Mouse (Mus musculus): ENCODE measurements at regions not wholly inside any gene's neighbourhood (a gene's known extent, or its start where the extent isn't known, plus 50 kb on each side); places are given as distances from the start of the nearest gene placed in this dataset.

DNA sequence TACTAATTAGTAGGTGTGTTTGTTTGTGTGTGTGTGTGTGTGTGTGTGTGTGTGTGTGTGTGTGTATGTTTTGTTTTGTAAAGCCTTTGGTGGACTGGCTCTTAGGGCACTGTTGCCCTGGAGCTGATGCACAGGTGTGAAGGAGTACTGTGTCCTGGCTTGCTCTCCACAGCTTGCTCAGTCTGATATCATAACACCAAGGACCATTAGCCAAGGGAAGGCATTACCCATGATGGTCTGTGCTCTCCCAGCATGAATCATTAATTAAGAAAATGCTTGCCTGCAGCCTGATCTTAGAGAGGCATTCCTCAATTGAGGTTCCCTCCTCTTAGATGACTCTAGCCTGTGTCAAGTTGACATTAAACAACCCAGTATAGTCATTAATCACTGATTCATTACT is 54.7 kb downstream of the Spry2 start:
- Histone ChIP-seq H3K9me3 (ENCODE audit: control insufficient read depth, low read length) (no peaks in the 10 kb centered on the region), H3K4me1 (replicated peaks; ENCODE audit: control insufficient read depth, insufficient read depth, low read length) (no peaks in the 10 kb centered on the region), H3K36me3 (ENCODE audit: control insufficient read depth, insufficient read depth, low read length) (no peaks in the 10 kb centered on the region), H3K27me3 (replicated peaks; ENCODE audit: control insufficient read depth, insufficient read depth, low read length) (no peaks in the 10 kb centered on the region), H3K4me2 (ENCODE audit: low read length) (no peak overlapping the region), H3K4me3 (ENCODE audit: low read depth, low read length) (no peak overlapping the region), H3K27ac (ENCODE audit: low read depth) (no peak overlapping the region), H3K9ac (ENCODE audit: low read length) (no peak overlapping the region)
- no peak for DNase-seq (ENCODE audit: low spot score)
- ATAC-seq (replicated peaks; ENCODE audit: low FRiP score, low TSS enrichment, low read depth): no peak

DNA sequence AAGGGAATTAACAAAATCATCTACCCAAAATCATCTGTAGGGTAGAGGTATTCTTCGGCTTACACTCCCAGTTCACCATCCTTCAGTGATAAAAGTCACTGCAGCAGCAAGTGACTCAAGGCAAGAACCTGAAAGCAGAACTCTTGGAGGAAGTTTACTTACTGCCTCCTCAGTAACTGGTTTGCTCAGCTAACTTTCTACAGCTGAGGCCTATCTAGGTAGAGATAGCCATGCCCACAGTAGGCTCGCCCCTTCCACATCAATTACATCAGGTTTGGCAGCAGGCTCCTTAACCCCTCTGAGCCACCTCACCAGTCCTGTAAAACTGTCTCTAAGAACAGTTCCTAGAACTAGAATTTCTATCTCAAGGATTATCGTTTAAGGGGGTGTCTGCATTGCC is 59.1 kb downstream of the Spry2 start:
- DNase-seq (ENCODE audit: low spot score) (no peak), ATAC-seq (replicated peaks; ENCODE audit: low FRiP score, low TSS enrichment, low read depth) (no peak)
- H3K27ac ChIP-seq (ENCODE audit: low read depth): no peak overlapping the region
- no peaks in the 10 kb centered on the region for H3K36me3 ChIP-seq (ENCODE audit: control insufficient read depth, insufficient read depth, low read length)
- no peaks in the 10 kb centered on the region for H3K9me3 ChIP-seq (ENCODE audit: control insufficient read depth, low read length)
- no peak overlapping the region for H3K9ac ChIP-seq (ENCODE audit: low read length)
- no peak overlapping the region for H3K4me2 ChIP-seq (ENCODE audit: low read length)
- no peaks in the 10 kb centered on the region for H3K27me3 ChIP-seq (replicated peaks; ENCODE audit: control insufficient read depth, insufficient read depth, low read length)
- 64% methylated on average over 3 of the region's 3 CpGs for WGBS
- H3K4me1 ChIP-seq (replicated peaks; ENCODE audit: control insufficient read depth, insufficient read depth, low read length): no peaks in the 10 kb centered on the region
- H3K4me3 ChIP-seq (ENCODE audit: low read depth, low read length): no peak overlapping the region

DNA sequence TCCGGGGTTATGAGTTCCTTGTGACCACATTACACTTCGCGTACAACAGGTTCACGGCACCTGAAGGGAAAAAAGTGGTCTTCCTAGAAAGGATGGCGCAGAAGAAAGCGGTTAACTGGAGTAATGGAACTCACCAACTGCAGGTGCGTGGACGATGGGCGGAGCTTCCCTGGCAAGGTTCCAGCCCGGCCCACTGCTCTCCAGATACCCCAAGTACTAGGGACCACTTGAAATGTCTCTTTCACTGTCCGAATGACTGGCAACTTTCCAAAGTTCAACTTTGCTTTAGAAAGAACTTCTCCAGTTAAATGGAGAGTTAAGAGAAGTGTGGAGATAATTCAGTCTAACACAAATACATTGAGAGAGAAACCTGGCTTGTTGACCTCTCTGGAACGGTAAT is 65.9 kb downstream of the Spry2 start:
- Histone ChIP-seq H3K27ac (ENCODE audit: low read depth) (no peak overlapping the region), H3K27me3 (replicated peaks; ENCODE audit: control insufficient read depth, insufficient read depth, low read length) (no peaks in the 10 kb centered on the region), H3K4me3 (ENCODE audit: low read depth, low read length) (no peak overlapping the region), H3K4me2 (ENCODE audit: low read length) (no peak overlapping the region), H3K4me1 (replicated peaks; ENCODE audit: control insufficient read depth, insufficient read depth, low read length) (no peaks in the 10 kb centered on the region), H3K9ac (ENCODE audit: low read length) (no peak overlapping the region), H3K36me3 (ENCODE audit: control insufficient read depth, insufficient read depth, low read length) (no peaks in the 10 kb centered on the region), H3K9me3 (ENCODE audit: control insufficient read depth, low read length) (no peaks in the 10 kb centered on the region)
- WGBS: 86% methylated on average over 12 of the region's 12 CpGs
- ATAC-seq (replicated peaks; ENCODE audit: low FRiP score, low TSS enrichment, low read depth) (no peak), DNase-seq (ENCODE audit: low spot score) (no peak)

DNA sequence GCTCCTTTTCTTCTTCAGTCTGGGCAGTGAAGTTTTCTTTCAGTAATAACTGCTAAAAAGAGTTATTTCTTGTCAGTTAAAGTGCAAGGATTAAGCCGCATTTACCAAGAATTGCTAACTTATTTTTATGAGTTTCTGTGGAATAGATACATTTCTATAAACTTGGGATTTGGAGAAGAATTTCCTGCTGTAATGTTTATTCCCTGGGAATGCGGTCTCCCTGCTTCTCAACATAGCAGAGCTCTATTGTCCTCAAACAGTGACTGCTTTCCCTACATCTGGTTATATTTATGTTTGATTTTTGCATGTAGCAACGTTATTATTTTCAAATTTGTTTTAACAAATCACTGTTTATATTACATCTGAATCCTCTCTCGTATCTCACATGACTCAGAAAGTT is 66.3 kb downstream of the Spry2 start:
- no peaks in the 10 kb centered on the region for H3K4me1 ChIP-seq (replicated peaks; ENCODE audit: control insufficient read depth, insufficient read depth, low read length)
- no peak for DNase-seq (ENCODE audit: low spot score)
- H3K36me3 ChIP-seq (ENCODE audit: control insufficient read depth, insufficient read depth, low read length): no peaks in the 10 kb centered on the region
- H3K9me3 ChIP-seq (ENCODE audit: control insufficient read depth, low read length): no peaks in the 10 kb centered on the region
- H3K9ac ChIP-seq (ENCODE audit: low read length): no peak overlapping the region
- H3K4me3 ChIP-seq (ENCODE audit: low read depth, low read length): no peak overlapping the region
- ATAC-seq (replicated peaks; ENCODE audit: low FRiP score, low TSS enrichment, low read depth): no peak
- no peak overlapping the region for H3K27ac ChIP-seq (ENCODE audit: low read depth)
- H3K4me2 ChIP-seq (ENCODE audit: low read length): no peak overlapping the region
- no peaks in the 10 kb centered on the region for H3K27me3 ChIP-seq (replicated peaks; ENCODE audit: control insufficient read depth, insufficient read depth, low read length)
- 47% methylated on average over 4 of the region's 4 CpGs for WGBS

DNA sequence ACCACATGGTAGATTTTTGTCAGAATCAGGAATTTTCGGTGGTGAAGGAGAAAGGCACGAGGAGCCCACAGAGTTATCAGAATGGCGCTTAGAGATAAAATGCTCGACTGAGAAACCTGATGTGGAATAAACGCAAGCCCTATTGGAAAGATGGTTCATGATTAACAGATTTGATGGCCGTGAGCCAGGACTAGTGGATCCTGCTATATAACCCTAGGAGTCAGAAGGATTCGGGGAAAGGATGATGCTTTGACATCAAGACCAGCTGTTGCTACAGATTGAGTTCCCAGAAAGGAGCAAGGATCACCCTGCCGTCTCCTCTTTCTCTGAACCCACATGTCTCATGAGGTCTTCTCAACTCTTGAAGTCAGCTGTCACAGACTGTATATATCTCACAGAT is 73.5 kb downstream of the Spry2 start:
- no peak overlapping the region for H3K4me2 ChIP-seq (ENCODE audit: low read length)
- H3K27ac ChIP-seq (ENCODE audit: low read depth): no peak overlapping the region
- no peak overlapping the region for H3K9ac ChIP-seq (ENCODE audit: low read length)
- H3K36me3 ChIP-seq (ENCODE audit: control insufficient read depth, insufficient read depth, low read length): no peaks in the 10 kb centered on the region
- H3K27me3 ChIP-seq (replicated peaks; ENCODE audit: control insufficient read depth, insufficient read depth, low read length): no peaks in the 10 kb centered on the region
- ATAC-seq (replicated peaks; ENCODE audit: low FRiP score, low TSS enrichment, low read depth) (no peak), DNase-seq (ENCODE audit: low spot score) (no peak)
- WGBS: 66% methylated on average over 8 of the region's 8 CpGs
- H3K4me1 ChIP-seq (replicated peaks; ENCODE audit: control insufficient read depth, insufficient read depth, low read length): no peaks in the 10 kb centered on the region
- no peak overlapping the region for H3K4me3 ChIP-seq (ENCODE audit: low read depth, low read length)
- H3K9me3 ChIP-seq (ENCODE audit: control insufficient read depth, low read length): no peaks in the 10 kb centered on the region

DNA sequence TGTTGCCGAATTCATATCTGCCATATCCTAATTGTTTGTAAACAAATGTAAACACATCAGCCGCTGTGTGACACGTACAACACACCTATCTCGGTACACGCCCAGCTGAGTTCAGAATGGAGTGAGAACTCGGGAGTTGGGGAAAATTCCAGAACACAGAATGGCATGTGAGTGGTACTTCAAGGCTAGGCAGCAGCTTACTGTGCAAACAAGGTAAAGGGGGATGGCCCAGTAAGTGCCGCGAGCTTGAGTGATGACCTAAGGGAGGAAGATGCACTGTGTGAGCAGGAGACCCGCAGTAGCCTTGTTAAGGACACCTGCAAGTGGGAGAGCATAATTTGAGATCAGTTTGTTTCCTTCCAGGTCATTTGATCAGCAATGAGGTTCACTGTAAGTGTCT is 74.0 kb downstream of the Spry2 start:
- H3K27ac ChIP-seq (ENCODE audit: low read depth): no peak overlapping the region
- H3K4me3 ChIP-seq (ENCODE audit: low read depth, low read length): no peak overlapping the region
- H3K4me1 ChIP-seq (replicated peaks; ENCODE audit: control insufficient read depth, insufficient read depth, low read length): no peaks in the 10 kb centered on the region
- H3K9ac ChIP-seq (ENCODE audit: low read length): no peak overlapping the region
- ATAC-seq (replicated peaks; ENCODE audit: low FRiP score, low TSS enrichment, low read depth) (no peak), DNase-seq (ENCODE audit: low spot score) (no peak)
- no peaks in the 10 kb centered on the region for H3K9me3 ChIP-seq (ENCODE audit: control insufficient read depth, low read length)
- no peaks in the 10 kb centered on the region for H3K27me3 ChIP-seq (replicated peaks; ENCODE audit: control insufficient read depth, insufficient read depth, low read length)
- no peak overlapping the region for H3K4me2 ChIP-seq (ENCODE audit: low read length)
- H3K36me3 ChIP-seq (ENCODE audit: control insufficient read depth, insufficient read depth, low read length): no peaks in the 10 kb centered on the region
- 71% methylated on average over 9 of the region's 9 CpGs for WGBS

DNA sequence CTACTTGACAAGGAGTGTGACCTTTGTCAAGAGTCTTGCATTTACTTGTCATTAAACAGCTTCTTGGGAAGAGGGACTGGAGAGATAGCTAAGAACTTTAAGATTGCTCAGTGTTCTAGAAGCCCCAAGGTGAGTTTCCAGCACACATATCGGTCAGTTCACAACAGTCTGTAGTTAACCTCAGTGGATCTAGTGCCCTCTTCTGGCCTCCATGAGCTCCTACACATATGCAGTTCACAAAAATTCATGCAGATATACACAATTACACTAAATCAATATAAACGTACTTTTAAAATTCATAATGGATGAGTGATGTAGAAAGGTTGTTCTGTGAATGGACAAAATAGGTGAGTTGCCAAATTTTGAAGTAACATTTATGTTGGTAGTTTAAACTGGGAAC is 77.1 kb downstream of the Spry2 start:
- Histone ChIP-seq H3K4me2 (ENCODE audit: low read length) (no peak overlapping the region), H3K27me3 (replicated peaks; ENCODE audit: control insufficient read depth, insufficient read depth, low read length) (no peaks in the 10 kb centered on the region), H3K9me3 (ENCODE audit: control insufficient read depth, low read length) (no peaks in the 10 kb centered on the region), H3K4me1 (replicated peaks; ENCODE audit: control insufficient read depth, insufficient read depth, low read length) (peaks cover 4% of the 10 kb centered on the region; the same call in 1 of the 2 replicates), H3K36me3 (ENCODE audit: control insufficient read depth, insufficient read depth, low read length) (no peaks in the 10 kb centered on the region), H3K4me3 (ENCODE audit: low read depth, low read length) (no peak overlapping the region), H3K9ac (ENCODE audit: low read length) (no peak overlapping the region), H3K27ac (ENCODE audit: low read depth) (no peak overlapping the region)
- DNase-seq (ENCODE audit: low spot score): no peak
- WGBS: 94% methylated on average over 2 of the region's 2 CpGs
- no peak for ATAC-seq (replicated peaks; ENCODE audit: low FRiP score, low TSS enrichment, low read depth)

DNA sequence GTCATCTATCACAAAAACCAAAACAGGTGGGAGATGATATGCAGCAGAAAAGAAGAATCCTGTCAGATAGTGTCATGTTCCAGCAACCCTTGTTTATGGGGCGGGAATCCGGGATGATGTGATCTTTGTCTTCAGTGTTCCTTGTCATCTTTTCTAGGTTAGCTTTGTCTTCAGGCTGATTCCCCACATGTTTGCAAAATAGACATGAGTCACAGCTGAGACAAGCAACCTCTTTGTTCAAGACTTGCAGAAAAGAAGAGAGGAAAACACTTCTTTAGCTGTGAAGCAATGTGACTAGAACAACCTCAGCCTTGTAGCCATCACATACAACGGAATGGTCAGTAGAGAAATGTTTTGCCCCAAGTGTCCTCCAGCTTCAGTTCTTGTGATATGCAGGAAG is 77.8 kb downstream of the Spry2 start:
- Histone ChIP-seq H3K36me3 (ENCODE audit: control insufficient read depth, insufficient read depth, low read length) (no peaks in the 10 kb centered on the region), H3K27me3 (replicated peaks; ENCODE audit: control insufficient read depth, insufficient read depth, low read length) (no peaks in the 10 kb centered on the region), H3K4me3 (ENCODE audit: low read depth, low read length) (no peak overlapping the region), H3K9me3 (ENCODE audit: control insufficient read depth, low read length) (no peaks in the 10 kb centered on the region), H3K4me2 (ENCODE audit: low read length) (no peak overlapping the region), H3K4me1 (replicated peaks; ENCODE audit: control insufficient read depth, insufficient read depth, low read length) (peaks cover 4% of the 10 kb centered on the region; the same call in 1 of the 2 replicates), H3K27ac (ENCODE audit: low read depth) (no peak overlapping the region), H3K9ac (ENCODE audit: low read length) (no peak overlapping the region)
- no peak for ATAC-seq (replicated peaks; ENCODE audit: low FRiP score, low TSS enrichment, low read depth)
- WGBS: 90% methylated on average over 3 of the region's 3 CpGs
- no peak for DNase-seq (ENCODE audit: low spot score)

DNA sequence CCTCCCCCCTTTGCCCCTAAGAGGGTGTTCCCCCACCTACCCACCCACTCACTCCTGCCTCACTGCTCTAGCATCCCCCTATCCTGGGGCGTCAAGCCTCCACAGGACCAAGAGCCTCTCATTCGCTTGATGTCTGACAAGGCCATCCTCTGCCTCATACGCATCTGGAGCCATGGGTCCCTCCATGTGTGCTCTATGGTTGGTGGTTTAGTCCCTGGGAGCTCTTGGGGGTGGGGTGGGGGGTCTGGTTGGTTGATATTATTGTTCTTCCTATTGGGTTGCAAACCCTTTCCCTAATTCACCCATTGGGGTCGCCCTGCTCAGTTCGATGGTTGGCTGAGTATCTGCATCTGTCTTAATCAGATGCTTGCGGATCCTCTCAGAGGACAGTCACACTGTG is 79.1 kb downstream of the Spry2 start:
- no peaks in the 10 kb centered on the region for H3K36me3 ChIP-seq (ENCODE audit: control insufficient read depth, insufficient read depth, low read length)
- H3K4me3 ChIP-seq (ENCODE audit: low read depth, low read length): no peak overlapping the region
- H3K9me3 ChIP-seq (ENCODE audit: control insufficient read depth, low read length): no peaks in the 10 kb centered on the region
- peaks cover 4% of the 10 kb centered on the region; the same call in 1 of the 2 replicates for H3K4me1 ChIP-seq (replicated peaks; ENCODE audit: control insufficient read depth, insufficient read depth, low read length)
- ATAC-seq (replicated peaks; ENCODE audit: low FRiP score, low TSS enrichment, low read depth) (no peak), DNase-seq (ENCODE audit: low spot score) (no peak)
- no peak overlapping the region for H3K4me2 ChIP-seq (ENCODE audit: low read length)
- H3K27ac ChIP-seq (ENCODE audit: low read depth): no peak overlapping the region
- H3K9ac ChIP-seq (ENCODE audit: low read length): no peak overlapping the region
- H3K27me3 ChIP-seq (replicated peaks; ENCODE audit: control insufficient read depth, insufficient read depth, low read length): no peaks in the 10 kb centered on the region
- WGBS: 89% methylated on average over 6 of the region's 6 CpGs
